Mouse (Mus musculus): ENCODE data around the gene Dlx2.

Gene Dlx2

DNA sequence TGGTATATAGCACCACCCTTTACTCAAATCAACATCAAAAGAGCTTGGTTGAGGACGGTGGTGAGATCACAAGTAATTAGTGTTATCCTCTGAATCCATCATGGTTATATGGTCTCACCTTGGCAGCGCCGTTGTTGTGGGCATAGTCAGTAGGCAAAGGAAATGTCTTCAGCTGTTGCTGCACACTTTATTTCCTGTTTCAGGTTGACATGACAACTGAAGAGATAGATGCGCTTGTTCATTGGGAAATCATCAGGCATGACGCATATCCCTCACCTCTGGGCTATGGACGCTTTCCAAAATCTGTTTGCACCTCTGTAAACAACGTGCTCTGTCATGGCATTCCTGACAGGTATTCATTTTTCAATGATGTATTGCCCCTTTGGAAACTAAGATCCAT is 35.3 kb downstream of the Dlx2 start:
- DNase-seq (ENCODE audit: inconsistent ontology term), result no peak

DNA sequence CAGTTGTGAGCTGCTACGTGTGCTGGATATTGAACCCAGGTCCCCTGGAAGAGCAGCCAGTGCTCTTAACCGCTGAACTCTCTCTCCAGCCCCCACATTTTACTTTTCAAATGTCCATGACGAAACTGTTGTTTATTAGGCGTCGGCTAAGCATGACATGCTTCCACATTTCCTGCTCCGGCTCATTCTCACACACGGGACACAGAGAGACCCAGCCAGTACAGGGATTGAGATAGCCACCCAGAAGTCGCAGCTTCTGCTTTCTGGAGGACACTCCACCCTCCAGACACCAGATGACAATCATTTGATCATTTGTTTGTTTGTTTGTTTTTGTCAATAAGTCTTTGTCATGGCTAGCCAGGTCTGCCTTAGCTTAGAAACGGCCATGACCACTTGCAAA is 41.7 kb downstream of the Dlx2 start:
- DNase-seq (ENCODE audit: inconsistent ontology term), result no peak

DNA sequence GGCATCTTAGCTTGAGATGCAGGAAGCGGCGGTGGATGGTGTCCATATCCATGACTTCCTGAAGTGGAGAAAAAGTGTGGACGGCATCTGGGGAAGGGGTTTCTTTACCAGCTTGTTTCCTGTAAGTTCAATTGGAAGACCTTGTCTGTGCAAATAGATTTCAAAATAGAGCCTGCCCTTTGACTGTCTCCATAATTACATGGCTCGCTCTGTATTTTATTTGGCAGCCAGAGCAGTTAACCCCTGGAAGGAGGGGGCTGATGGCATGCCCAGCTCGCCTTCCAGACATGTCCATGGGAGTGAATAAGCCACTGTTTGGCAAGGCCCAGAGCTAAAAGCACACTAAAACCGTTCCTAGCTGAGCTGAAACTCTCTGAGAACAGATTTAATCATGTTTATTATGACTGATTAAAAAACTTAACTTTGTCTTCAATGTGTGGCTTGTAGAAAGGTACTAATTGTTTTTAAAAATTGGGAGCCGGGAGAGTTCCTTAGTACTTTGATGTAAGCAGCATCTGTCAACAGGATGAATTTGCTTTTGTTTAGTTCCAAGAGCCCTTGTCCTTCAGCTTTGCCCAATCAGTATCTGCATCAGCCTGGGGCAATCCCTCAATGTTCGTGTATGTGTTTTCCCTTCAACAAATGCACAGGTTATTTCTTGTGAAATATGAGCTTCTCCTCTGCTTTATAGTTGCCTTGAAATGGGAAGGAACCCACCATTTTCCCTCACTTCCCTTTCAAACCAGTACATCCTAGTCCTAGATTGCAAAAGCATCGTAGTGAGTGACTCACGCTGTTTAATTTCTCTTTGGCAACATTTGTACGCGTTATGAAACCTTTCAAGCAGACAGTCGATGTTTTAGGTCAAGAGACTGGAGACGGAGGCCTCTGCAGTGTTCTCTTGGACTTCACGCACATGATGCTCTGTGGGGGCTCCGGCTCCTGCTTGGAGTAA is 47.0 kb downstream of the Dlx2 start:
- peak; percentile 68 for DNase-seq (ENCODE audit: inconsistent ontology term)

DNA sequence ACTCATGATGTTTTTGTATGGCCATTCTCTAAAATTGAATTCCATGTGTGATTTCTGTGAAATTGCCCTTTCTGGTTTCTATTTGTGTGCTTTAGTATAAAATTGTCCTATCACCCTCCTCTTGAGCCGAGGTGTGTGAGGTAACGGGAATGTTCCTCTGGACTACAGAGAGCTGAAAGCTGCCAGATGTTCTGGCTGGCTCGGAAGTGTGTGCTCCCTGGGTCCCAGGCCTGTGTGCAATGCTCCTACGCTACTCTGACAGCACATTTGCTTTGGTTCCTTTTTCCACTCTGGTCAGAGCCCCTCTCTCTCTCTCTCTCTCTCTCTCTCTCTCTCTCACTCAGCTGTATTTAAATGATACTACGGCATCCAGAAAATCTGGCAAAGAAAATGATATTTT is 49.4 kb downstream of the Dlx2 start:
- DNase-seq (ENCODE audit: inconsistent ontology term), result no peak

DNA sequence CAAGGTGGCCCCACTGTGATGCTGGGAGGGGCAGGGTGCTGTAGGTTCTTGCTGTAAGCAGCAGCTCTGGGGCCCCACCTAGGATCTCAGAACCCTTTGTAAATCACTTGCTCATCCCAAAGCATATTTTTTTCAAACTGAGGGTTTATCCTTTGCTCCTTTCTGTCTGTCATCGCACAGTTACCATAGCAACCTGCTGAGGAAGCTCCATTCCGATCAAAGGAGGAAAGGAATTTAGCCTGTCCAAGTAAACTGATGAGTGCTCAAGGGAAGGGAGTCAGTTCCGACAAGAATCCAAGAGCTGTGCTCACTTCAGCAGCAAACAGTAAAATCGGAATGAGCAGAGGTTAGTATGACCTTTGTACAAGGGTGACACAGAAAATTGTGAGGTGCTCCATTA is 51.6 kb downstream of the Dlx2 start:
- DNase-seq (ENCODE audit: inconsistent ontology term), result no peak

DNA sequence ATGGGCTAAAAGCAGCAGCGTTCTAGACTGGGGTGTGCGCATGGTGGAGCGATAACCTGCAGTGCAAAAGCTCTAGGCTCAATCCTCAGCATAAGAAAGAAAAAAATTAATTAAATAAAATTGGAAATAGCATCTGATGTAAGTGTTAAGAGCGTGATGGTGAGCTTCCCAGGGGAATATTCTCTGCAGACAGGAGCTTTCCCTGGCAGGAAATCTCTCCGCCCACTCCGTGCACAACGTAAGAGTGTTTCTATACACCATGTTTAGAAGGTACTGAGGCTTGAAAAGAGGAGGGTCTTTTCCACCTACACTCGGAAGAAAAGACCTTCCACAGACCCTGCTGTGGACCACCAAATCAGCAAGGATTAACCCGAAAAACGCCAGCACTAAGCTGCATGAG is 52.1 kb downstream of the Dlx2 start:
- DNase-seq (ENCODE audit: inconsistent ontology term), result no peak

Data from Muller cell, postnatal 12 days (primary cell).